Mouse (Mus musculus): ENCODE measurements around the gene Taldo1. TPM values are rescaled to one million over a fixed set of nuclear protein-coding genes. Genes with fewer than 3 reads are reported as not detected.

Taldo1 gene
- polyA plus RNA-seq, 1 experiment from 2014 or later = 468 TPM

GRCm38 (mm10) chr7:141433517-141434400 lies 41.8 kb downstream of the Taldo1 start:
- Histone ChIP-seq H3K4me3 (ENCODE audit: low read depth, low read length) (peak overlapping the region; percentile 46), H3K9me3 (ENCODE audit: control insufficient read depth, low read length) (no peaks in the 10 kb centered on the region), H3K9ac (ENCODE audit: low read length) (peak overlapping the region; percentile 54), H3K36me3 (ENCODE audit: control insufficient read depth, insufficient read depth, low read length) (peaks cover 11% of the 10 kb centered on the region; the same call in 1 of the 2 replicates), H3K4me1 (replicated peaks; ENCODE audit: control insufficient read depth, insufficient read depth) (peaks cover 5% of the 10 kb centered on the region; the same call in 1 of the 2 replicates), H3K4me2 (replicated peaks; ENCODE audit: low read depth) (peak overlapping the region; percentile 71), H3K27ac (replicated peaks) (no peak overlapping the region), H3K27me3 (ENCODE audit: control insufficient read depth, insufficient read depth, low read length) (no peaks in the 10 kb centered on the region)
- DNase-seq (ENCODE audit: low spot score) (no peak), ATAC-seq (ENCODE audit: low FRiP score, low TSS enrichment) (no peak)
- TF ChIP-seq CTCF (IDR thresholded peaks at IDR 0.05; ENCODE audit: low read depth) (no peak), EP300 (optimal IDR thresholded peaks at IDR 0.05) (no peak)
- WGBS = 73% methylated on average over 15 of the region's 15 CpGs

- H3K9ac ChIP-seq (ENCODE audit: low read length) = peak overlapping the region; percentile 55
- peaks cover 5% of the 10 kb centered on the region; the same call in 1 of the 2 replicates for H3K4me1 ChIP-seq (replicated peaks; ENCODE audit: control insufficient read depth, insufficient read depth)
- peak overlapping the region; percentile 46 for H3K4me3 ChIP-seq (ENCODE audit: low read depth, low read length)
- H3K27ac ChIP-seq (replicated peaks) = peak overlapping the region; percentile 58; the same call in 1 of the 2 replicates
- TF ChIP-seq CTCF (IDR thresholded peaks at IDR 0.05; ENCODE audit: low read depth) (no peak), EP300 (optimal IDR thresholded peaks at IDR 0.05) (no peak)
- no peaks in the 10 kb centered on the region for H3K9me3 ChIP-seq (ENCODE audit: control insufficient read depth, low read length)
- peak overlapping the region; percentile 71 for H3K4me2 ChIP-seq (replicated peaks; ENCODE audit: low read depth)
- 11% methylated on average over 8 of the region's 8 CpGs for WGBS
- peaks cover 11% of the 10 kb centered on the region; the same call in 1 of the 2 replicates for H3K36me3 ChIP-seq (ENCODE audit: control insufficient read depth, insufficient read depth, low read length)
- DNase-seq (ENCODE audit: low spot score) (peak; percentile 47), ATAC-seq (ENCODE audit: low FRiP score, low TSS enrichment) (no peak)
- H3K27me3 ChIP-seq (ENCODE audit: control insufficient read depth, insufficient read depth, low read length) = no peaks in the 10 kb centered on the region
These were observed 42.5 kb downstream of the Taldo1 start for GRCm38 (mm10) chr7:141434464-141434863.

GRCm38 (mm10) chr7:141435129-141435855 lies 43.3 kb downstream of the Taldo1 start:
- Histone ChIP-seq H3K9me3 (ENCODE audit: control insufficient read depth, low read length) (no peaks in the 10 kb centered on the region), H3K9ac (ENCODE audit: low read length) (peak overlapping the region; percentile 55), H3K4me1 (replicated peaks; ENCODE audit: control insufficient read depth, insufficient read depth) (peaks cover 5% of the 10 kb centered on the region; the same call in 1 of the 2 replicates), H3K36me3 (ENCODE audit: control insufficient read depth, insufficient read depth, low read length) (peaks cover 11% of the 10 kb centered on the region; the same call in 1 of the 2 replicates), H3K4me2 (replicated peaks; ENCODE audit: low read depth) (peak overlapping the region; percentile 71), H3K27me3 (ENCODE audit: control insufficient read depth, insufficient read depth, low read length) (no peaks in the 10 kb centered on the region), H3K27ac (replicated peaks) (peak overlapping the region; percentile 58; the same call in 1 of the 2 replicates), H3K4me3 (ENCODE audit: low read depth, low read length) (peak overlapping the region; percentile 46)
- DNase-seq (ENCODE audit: low spot score) (peak; percentile 80), ATAC-seq (ENCODE audit: low FRiP score, low TSS enrichment) (peak; percentile 35; the same call in 1 of the 2 replicates)
- 0 out of 2 replicates have a peak, but pooled peaks have one; percentile 14 for TF ChIP-seq CTCF (IDR thresholded peaks at IDR 0.05; ENCODE audit: low read depth)
- TF ChIP-seq EP300 (optimal IDR thresholded peaks at IDR 0.05) = no peak
- 5% methylated on average over 17 of the region's 17 CpGs for WGBS

DNA sequence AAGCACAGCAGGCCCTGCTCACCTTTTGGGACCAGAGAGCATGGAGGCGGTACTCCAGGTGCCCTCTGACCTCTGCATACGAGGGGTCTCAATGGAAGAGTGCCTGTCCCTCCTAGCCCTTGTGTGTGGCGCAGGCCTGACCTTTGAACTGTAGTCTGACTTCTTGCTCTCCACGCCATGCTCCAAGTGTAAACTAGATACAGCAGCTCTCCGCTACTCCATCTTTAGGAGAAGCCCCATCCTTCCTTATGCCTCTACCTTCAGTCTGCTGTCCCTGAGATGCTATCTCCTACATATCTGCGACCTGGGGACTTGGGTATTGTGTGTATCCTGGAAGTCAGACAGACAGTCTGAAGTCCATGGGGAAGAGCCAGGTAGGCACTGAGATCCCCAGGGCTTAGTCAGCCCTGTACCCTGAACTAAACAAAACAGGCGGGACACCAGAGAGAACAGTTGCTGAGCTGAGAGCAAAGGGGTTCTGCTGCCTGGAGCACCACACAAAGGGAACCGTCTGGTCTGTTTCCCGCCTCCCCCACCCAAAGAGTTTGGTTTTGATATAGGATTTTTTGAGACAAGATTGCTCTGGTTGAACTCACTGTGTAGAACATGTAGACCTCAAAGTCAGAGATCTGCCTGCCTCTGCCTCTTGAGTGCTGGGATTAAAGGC lies 44.0 kb downstream of the Taldo1 start:
- no peak overlapping the region for H3K4me3 ChIP-seq (ENCODE audit: low read depth, low read length)

DNA sequence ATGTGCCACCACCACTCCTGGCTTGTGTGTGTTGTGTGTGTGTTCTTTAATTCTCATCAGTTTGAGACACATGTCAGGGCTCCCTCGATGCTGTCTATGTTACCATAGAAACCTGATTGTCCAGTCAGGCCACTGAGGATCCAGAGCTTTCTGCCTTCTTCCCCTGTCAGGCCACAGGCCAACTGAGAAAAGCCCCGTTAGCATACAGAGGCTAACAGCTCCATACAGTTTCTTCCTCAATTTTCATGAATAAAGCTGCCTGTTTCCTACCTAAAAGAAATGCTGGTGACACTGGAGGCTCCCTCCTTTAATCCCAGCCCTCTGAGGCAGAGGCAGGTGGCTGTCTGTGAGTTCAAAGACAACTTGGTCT lies 44.5 kb downstream of the Taldo1 start:
- H3K27me3 ChIP-seq (ENCODE audit: control insufficient read depth, insufficient read depth, low read length) = no peaks in the 10 kb centered on the region
- H3K27ac ChIP-seq (replicated peaks) = no peak overlapping the region
- H3K4me3 ChIP-seq (ENCODE audit: low read depth, low read length) = peak overlapping the region; percentile 67
- ATAC-seq (ENCODE audit: low FRiP score, low TSS enrichment) (no peak), DNase-seq (ENCODE audit: low spot score) (no peak)
- peaks cover 5% of the 10 kb centered on the region; the same call in 1 of the 2 replicates for H3K4me1 ChIP-seq (replicated peaks; ENCODE audit: control insufficient read depth, insufficient read depth)
- WGBS = 50% methylated on average over 2 of the region's 2 CpGs
- peaks cover 10% of the 10 kb centered on the region; the same call in 1 of the 2 replicates for H3K36me3 ChIP-seq (ENCODE audit: control insufficient read depth, insufficient read depth, low read length)
- H3K4me2 ChIP-seq (replicated peaks; ENCODE audit: low read depth) = peak overlapping the region; percentile 90
- H3K9me3 ChIP-seq (ENCODE audit: control insufficient read depth, low read length) = no peaks in the 10 kb centered on the region
- TF ChIP-seq EP300 (optimal IDR thresholded peaks at IDR 0.05) (no peak), CTCF (IDR thresholded peaks at IDR 0.05; ENCODE audit: low read depth) (no peak)
- H3K9ac ChIP-seq (ENCODE audit: low read length) = peak overlapping the region; percentile 76; the same call in 1 of the 2 replicates

More for the DNA sequence above, 44.0 kb downstream of the Taldo1 start:
- DNase-seq (ENCODE audit: low spot score) (no peak), ATAC-seq (ENCODE audit: low FRiP score, low TSS enrichment) (no peak)
- Histone ChIP-seq H3K36me3 (ENCODE audit: control insufficient read depth, insufficient read depth, low read length) (peaks cover 11% of the 10 kb centered on the region; the same call in 1 of the 2 replicates), H3K9ac (ENCODE audit: low read length) (0 out of 2 replicates have a peak overlapping the region, but pooled peaks have one; percentile 31), H3K9me3 (ENCODE audit: control insufficient read depth, low read length) (no peaks in the 10 kb centered on the region), H3K4me2 (replicated peaks; ENCODE audit: low read depth) (peak overlapping the region; percentile 71), H3K27ac (replicated peaks) (peak overlapping the region; percentile 53; the same call in 1 of the 2 replicates), H3K27me3 (ENCODE audit: control insufficient read depth, insufficient read depth, low read length) (no peaks in the 10 kb centered on the region), H3K4me1 (replicated peaks; ENCODE audit: control insufficient read depth, insufficient read depth) (peaks cover 5% of the 10 kb centered on the region; the same call in 1 of the 2 replicates)
- 83% methylated on average over 9 of the region's 9 CpGs for WGBS
- TF ChIP-seq CTCF (IDR thresholded peaks at IDR 0.05; ENCODE audit: low read depth) = no peak
- TF ChIP-seq EP300 (optimal IDR thresholded peaks at IDR 0.05) = no peak

Data from stomach, postnatal 0 days (tissue).